In the genomic region with DNA sequence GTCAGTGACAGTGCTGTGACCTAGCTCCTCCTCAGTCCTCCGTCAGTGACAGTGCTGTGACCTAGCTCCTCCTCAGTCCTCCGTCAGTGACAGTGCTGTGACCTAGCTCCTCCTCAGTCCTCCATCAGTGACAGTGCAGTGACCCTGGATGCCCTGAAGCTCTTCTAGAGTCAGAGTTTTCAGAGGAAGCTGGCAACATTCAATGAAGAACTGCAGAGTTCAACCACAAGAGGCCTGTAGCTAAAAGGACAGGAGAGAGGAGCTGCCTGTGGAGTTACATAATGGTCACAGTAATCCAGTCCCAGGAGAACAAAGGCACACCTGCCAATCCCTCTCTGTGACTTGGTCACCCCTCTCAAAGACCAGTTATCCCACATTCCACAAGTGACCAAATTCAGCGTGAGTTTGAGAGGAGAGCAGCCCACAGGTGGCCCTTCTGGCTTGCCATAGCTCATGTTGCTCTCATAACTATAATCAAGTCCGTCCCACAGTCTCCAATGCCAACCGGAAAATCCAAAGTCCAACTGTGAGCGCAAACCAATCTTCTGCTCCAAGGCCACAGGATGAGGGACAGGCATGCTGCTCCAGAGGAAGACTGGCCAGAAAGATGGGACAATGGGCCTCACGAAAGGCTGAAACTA, we compare ENCODE assay signal across 13 mouse cellular contexts. TPM values are rescaled to one million over a fixed set of nuclear protein-coding genes. Genes with fewer than 3 reads are reported as not detected.
DNase-seq lines count a peak whose midpoint lies in the region; ATAC-seq lines count a peak whose summit lies in the region.
"Had no signal": no experiment of that assay in that cellular context is flagged by ENCODE, and none has a peak within 500 bp of the region (broad histone marks: within the 10 kb centered on the region; RNA-seq: fewer than 3 reads in every experiment).

No protein-coding gene starts in this region.

- peak overlapping the region; percentile 18 for H3K4me3 ChIP-seq in megakaryocyte, embryonic 14.5 days (replicated peaks)
- H3K4me3 ChIP-seq: forebrain, embryonic 13.5 days had no signal

- H3K9me3 ChIP-seq in megakaryocyte, embryonic 14.5 days: peaks cover 11% of the 10 kb centered on the region

- H3K4me1 ChIP-seq in megakaryocyte, embryonic 14.5 days: peaks cover 54% of the 10 kb centered on the region
- H3K4me1 ChIP-seq: forebrain, embryonic 13.5 days had no signal

- peak; percentile 61 for DNase-seq in adrenal gland, adult 2 months
- DNase-seq in adrenal gland, postnatal 25 days: no peak
- peak; percentile 58 for DNase-seq in lung, postnatal 10 days
- DNase-seq in thymus, postnatal 14 days: no peak
- no peak for DNase-seq in urinary bladder, postnatal 4 days (ENCODE audit: low spot score in 2 of 2)
- no peak for DNase-seq in thymus, postnatal 4 days
- DNase-seq: cerebellum, postnatal 36 days; gastrocnemius, postnatal 14 days; layer of hippocampus, adult 9-11 months; right cerebral cortex, adult 18-20 months had no signal

- no peak for ATAC-seq in megakaryocyte, adult 5-6 weeks (ENCODE audit: poor library complexity, severe bottlenecking)
- ATAC-seq: forebrain, embryonic 13.5 days had no signal

- peaks cover 83% of the 10 kb centered on the region for H3K36me3 ChIP-seq in megakaryocyte, embryonic 14.5 days (replicated peaks; ENCODE audit: low read length)

- H3K27me3 ChIP-seq in megakaryocyte, embryonic 14.5 days (replicated peaks): peaks cover 3% of the 10 kb centered on the region
- H3K27me3 ChIP-seq: forebrain, embryonic 13.5 days had no signal

RNA-seq across cellular contexts. Expression of a gene that starts 16.7 kb away (rescaled TPM):
- 10 to 100 TPM; 22.2 to 68.7 TPM for total RNA-seq in adrenal gland, adult 2 months (2021)
- 24.7 and 40.0 TPM in 2 replicates for polyA plus RNA-seq in adrenal gland, adult 2 months (2012; rRNA removed)
- total RNA-seq in adrenal gland, postnatal 25 days (2021): 37.4 and 37.5 TPM in 2 replicates
- polyA plus RNA-seq in megakaryocyte, embryonic 14.5 days (2012; ENCODE audit: insufficient read depth, low replicate concordance): 0.73 and 1.0 TPM in 2 replicates
- 1.9 and 3.0 TPM in 2 replicates for total RNA-seq in megakaryocyte, adult 5-6 weeks (2015)
- 1.9 and 2.0 TPM in 2 replicates for total RNA-seq in megakaryocyte, adult 5-6 weeks (2017)

RNA-seq across cellular contexts. Expression of a gene that starts 28.6 kb away (rescaled TPM):
- 100 to 1,000 TPM; 190 to 273 TPM for total RNA-seq in adrenal gland, adult 2 months (2021)
- polyA plus RNA-seq in adrenal gland, adult 2 months (2012; rRNA removed): 252 and 309 TPM in 2 replicates
- total RNA-seq in adrenal gland, postnatal 25 days (2021): 160 and 211 TPM in 2 replicates
- 41.6 and 60.4 TPM in 2 replicates for polyA plus RNA-seq in megakaryocyte, embryonic 14.5 days (2012; ENCODE audit: insufficient read depth, low replicate concordance)
- 31.4 and 37.5 TPM in 2 replicates for total RNA-seq in megakaryocyte, adult 5-6 weeks (2015)
- total RNA-seq in megakaryocyte, adult 5-6 weeks (2017): 29.1 and 30.8 TPM in 2 replicates

RNA-seq across cellular contexts. Expression of a gene that starts 43.9 kb away (rescaled TPM):
- total RNA-seq in adrenal gland, adult 2 months (2021): 10 to 100 TPM; 88.8 to 94.7 TPM
- 121 and 122 TPM in 2 replicates for polyA plus RNA-seq in adrenal gland, adult 2 months (2012; rRNA removed)
- 108 and 115 TPM in 2 replicates for total RNA-seq in adrenal gland, postnatal 25 days (2021)
- polyA plus RNA-seq in megakaryocyte, embryonic 14.5 days (2012; ENCODE audit: insufficient read depth, low replicate concordance): 13.9 and 52.5 TPM in 2 replicates
- 67.5 and 71.0 TPM in 2 replicates for total RNA-seq in megakaryocyte, adult 5-6 weeks (2015)
- total RNA-seq in megakaryocyte, adult 5-6 weeks (2017): 90.9 and 102 TPM in 2 replicates

RNA-seq across cellular contexts. Expression of a gene that starts 52.0 kb away (rescaled TPM):
- 10 to 100 TPM; 10.1 to 11.8 TPM for total RNA-seq in adrenal gland, adult 2 months (2021)
- 6.2 and 6.8 TPM in 2 replicates for polyA plus RNA-seq in adrenal gland, adult 2 months (2012; rRNA removed)
- total RNA-seq in adrenal gland, postnatal 25 days (2021): 12.1 and 13.5 TPM in 2 replicates
- polyA plus RNA-seq in megakaryocyte, embryonic 14.5 days (2012; ENCODE audit: insufficient read depth, low replicate concordance): 2.0 TPM in 1 of 2 replicates, not detected in the other
- total RNA-seq in megakaryocyte, adult 5-6 weeks (2015): 1.8 and 2.5 TPM in 2 replicates
- 2.4 and 2.9 TPM in 2 replicates for total RNA-seq in megakaryocyte, adult 5-6 weeks (2017)

Comparison
In these comparisons a context has a peak if more than half of its experiments do, and no peak if none do; other contexts are left out.
1. DNase-seq: peak in adrenal gland, adult 2 months (single experiment) and lung, postnatal 10 days (single experiment); none in adrenal gland, postnatal 25 days (single experiment), thymus, postnatal 14 days (single experiment), urinary bladder, postnatal 4 days (0 of 2) and thymus, postnatal 4 days (single experiment).